Comparison of ENCODE assay signal across 10 mouse cellular contexts in genomic region chr4:138018011-138018410, GRCm38 (mm10). TPM values are rescaled to one million over a fixed set of nuclear protein-coding genes. Genes with fewer than 3 reads are reported as not detected.
DNase-seq lines count a peak whose midpoint lies in the region; ATAC-seq lines count a peak whose summit lies in the region.
"Had no signal": no experiment of that assay in that cellular context is flagged by ENCODE, and none has a peak within 500 bp of the region (broad histone marks: within the 10 kb centered on the region; RNA-seq: fewer than 3 reads in every experiment).

No protein-coding gene starts in this region.

- H3K27me3 ChIP-seq in neural tube, embryonic 11.5 days (ENCODE audit: control insufficient read depth, insufficient read depth, low read length) = no peaks in the 10 kb centered on the region
- H3K27me3 ChIP-seq in neural tube, embryonic 14.5 days (ENCODE audit: control insufficient read depth, insufficient read depth, low read length) = no peaks in the 10 kb centered on the region

- ATAC-seq in neural tube, embryonic 11.5 days (ENCODE audit: insufficient read depth, low FRiP score, low TSS enrichment) = peak; percentile 71
- ATAC-seq in neural tube, embryonic 14.5 days (ENCODE audit: low read depth) = no peak

- no peak overlapping the region for H3K4me2 ChIP-seq in neural tube, embryonic 11.5 days (ENCODE audit: low read depth)
- no peak overlapping the region for H3K4me2 ChIP-seq in neural tube, embryonic 14.5 days (ENCODE audit: low read depth, low read length)
- H3K4me2 ChIP-seq: liver, embryonic 11.5 days had no signal

- whole genome bisulfite sequencing in neural tube, embryonic 11.5 days = 50% methylated on average over 6 of the region's 6 CpGs
- 31% methylated on average over 6 of the region's 6 CpGs for WGBS in neural tube, embryonic 14.5 days

- H3K4me1 ChIP-seq in neural tube, embryonic 11.5 days (ENCODE audit: control insufficient read depth, insufficient read depth, low read length) = peaks cover 17% of the 10 kb centered on the region
- H3K4me1 ChIP-seq in neural tube, embryonic 14.5 days (ENCODE audit: control insufficient read depth, insufficient read depth, low read length) = peaks cover 28% of the 10 kb centered on the region

- 0 out of 2 replicates have a peak overlapping the region, but pooled peaks have one; percentile 31 for H3K27ac ChIP-seq in neural tube, embryonic 11.5 days (ENCODE audit: low read depth, low read length)
- H3K27ac ChIP-seq in neural tube, embryonic 14.5 days (ENCODE audit: low read depth, low read length) = peak overlapping the region; percentile 70; the same call in 1 of the 2 replicates

- H3K9me3 ChIP-seq in neural tube, embryonic 11.5 days (ENCODE audit: control insufficient read depth, low read length) = no peaks in the 10 kb centered on the region
- no peaks in the 10 kb centered on the region for H3K9me3 ChIP-seq in neural tube, embryonic 14.5 days (ENCODE audit: control insufficient read depth, low read length)

- H3K9ac ChIP-seq in neural tube, embryonic 11.5 days (ENCODE audit: low read length) = no peak overlapping the region
- no peak overlapping the region for H3K9ac ChIP-seq in neural tube, embryonic 14.5 days (replicated peaks; ENCODE audit: low read depth, low read length)

- peaks cover 15% of the 10 kb centered on the region for H3K36me3 ChIP-seq in neural tube, embryonic 11.5 days (ENCODE audit: control insufficient read depth, insufficient read depth, low read length)
- peaks cover 8% of the 10 kb centered on the region for H3K36me3 ChIP-seq in neural tube, embryonic 14.5 days (ENCODE audit: control insufficient read depth, insufficient read depth, low read length)

- no peak overlapping the region for H3K4me3 ChIP-seq in neural tube, embryonic 11.5 days (ENCODE audit: low read depth, low read length)
- no peak overlapping the region for H3K4me3 ChIP-seq in neural tube, embryonic 14.5 days (ENCODE audit: low read depth, low read length)

- DNase-seq in cerebellum, postnatal 10 days = peak; percentile 45 to 52
- no peak for DNase-seq in cerebellum, adult 8-10 months
- DNase-seq in neural tube, embryonic 11.5 days (ENCODE audit: low spot score) = peak; percentile 39
- DNase-seq in neural tube, embryonic 10.5 days (ENCODE audit: extremely low spot score, low spot score) = no peak
- peak; percentile 82 for DNase-seq in kidney, adult 11 months
- no peak for DNase-seq in layer of hippocampus, adult 11-12 months (ENCODE audit: low spot score)
- no peak for DNase-seq in frontal cortex, postnatal 36 days (ENCODE audit: low spot score in 2 of 2)
- DNase-seq: cerebellum, adult 9-11 months had no signal

RNA-seq across cellular contexts. Expression of gene Eif4g3, which starts 25.2 kb away (rescaled TPM):
- polyA plus RNA-seq in neural tube, embryonic 11.5 days (2014; fragmentation: Nextera tagmentation; extraction: Ambion mirVana) = 51.0 and 55.0 TPM in 2 replicates
- 64.9 and 71.4 TPM in 2 replicates for polyA plus RNA-seq in neural tube, embryonic 14.5 days (2014; fragmentation: Nextera tagmentation; extraction: Ambion mirVana)

Comparison
In these comparisons a context has a peak if more than half of its experiments do, and no peak if none do; other contexts are left out.
1. DNase-seq: peak in cerebellum, postnatal 10 days (2 of 2), neural tube, embryonic 11.5 days (single experiment) and kidney, adult 11 months (single experiment); none in cerebellum, adult 8-10 months (single experiment), neural tube, embryonic 10.5 days (single experiment), layer of hippocampus, adult 11-12 months (single experiment) and frontal cortex, postnatal 36 days (0 of 2).